Mouse (Mus musculus) neural tube, embryonic 10.5 days (tissue): ENCODE results near the gene Tmprss4.
A peak's percentile ranks its signal among the peaks of the same experiment; 100 is the strongest.

Experiments used
- DNase-seq: peaks from one replicate; pipeline ENCODE4 v3.0.0-alpha.2; 2017; ENCODE audit warnings: low spot score; ENCODE audit errors: extremely low spot score

Tmprss4 gene

GRCm38 (mm10) chr9:45203797-45204410 lies at the start of gene Tmprss4:
Gene Tmprss4 (minus strand): TSS chr9:45204092.
- DNase-seq: no peak

GRCm38 (mm10) chr9:45252395-45252794 lies 48.5 kb upstream of the Tmprss4 start:
- no peak for DNase-seq

GRCm38 (mm10) chr9:45251990-45252389 lies 48.1 kb upstream of the Tmprss4 start:
- no peak for DNase-seq

GRCm38 (mm10) chr9:45251281-45251680 lies 47.4 kb upstream of the Tmprss4 start:
- DNase-seq: no peak

GRCm38 (mm10) chr9:45250306-45250705 lies 46.4 kb upstream of the Tmprss4 start:
- no peak for DNase-seq

- no peak for DNase-seq
Measured at GRCm38 (mm10) chr9:45247536-45247935, 43.6 kb upstream of the Tmprss4 start.

- no peak for DNase-seq
Measured at GRCm38 (mm10) chr9:45246060-45246459, 42.2 kb upstream of the Tmprss4 start.

GRCm38 (mm10) chr9:45245432-45245831 lies 41.5 kb upstream of the Tmprss4 start:
- DNase-seq: no peak

GRCm38 (mm10) chr9:45241397-45241796 lies 37.5 kb upstream of the Tmprss4 start:
- no peak for DNase-seq

GRCm38 (mm10) chr9:45236744-45237143 lies 32.9 kb upstream of the Tmprss4 start:
- no peak for DNase-seq

- no peak for DNase-seq
Measured at GRCm38 (mm10) chr9:45235668-45236227, 31.9 kb upstream of the Tmprss4 start.

GRCm38 (mm10) chr9:45229359-45229758 lies 25.5 kb upstream of the Tmprss4 start:
- no peak for DNase-seq

- DNase-seq: peak; percentile 92
Measured at GRCm38 (mm10) chr9:45221567-45221966, 17.7 kb upstream of the Tmprss4 start.

GRCm38 (mm10) chr9:45219644-45220043 lies 15.8 kb upstream of the Tmprss4 start:
- no peak for DNase-seq

- no peak for DNase-seq
Measured at GRCm38 (mm10) chr9:45215526-45216179, 11.8 kb upstream of the Tmprss4 start.

GRCm38 (mm10) chr9:45212001-45212400 lies 8.1 kb upstream of the Tmprss4 start:
- DNase-seq: no peak

GRCm38 (mm10) chr9:45207015-45207743 lies 3.3 kb upstream of the Tmprss4 start:
- no peak for DNase-seq

GRCm38 (mm10) chr9:45206121-45206520 lies 2.2 kb upstream of the Tmprss4 start:
- DNase-seq: no peak

- no peak for DNase-seq
Measured at GRCm38 (mm10) chr9:45205143-45205542, 1.3 kb upstream of the Tmprss4 start.

- no peak for DNase-seq
Measured at GRCm38 (mm10) chr9:45202021-45202798, 1.7 kb downstream of the Tmprss4 start.

- no peak for DNase-seq
Measured at GRCm38 (mm10) chr9:45201319-45201947, 2.5 kb downstream of the Tmprss4 start.
